Mouse (Mus musculus) testis, adult 2 months (tissue): ENCODE data around the gene Xkr7.

Experiments
- CTCF ChIP-seq: fragments of 200-500 bp; IDR thresholded peaks from 2 replicates; pipeline ENCODE4 v1.5.1; 2012; ENCODE audit warnings: low read depth, mild to moderate bottlenecking, inconsistent platforms, low read length, moderate library complexity; ENCODE audit not compliant: control insufficient read depth, insufficient read depth, insufficient replicate concordance
- POLR2A ChIP-seq: fragments of 200-500 bp; IDR thresholded peaks from 2 replicates; pipeline ENCODE4 v1.6.1; 2012; ENCODE audit warnings: low read depth, mild to moderate bottlenecking, inconsistent platforms, low read length, moderate library complexity; ENCODE audit not compliant: control insufficient read depth

DNA sequence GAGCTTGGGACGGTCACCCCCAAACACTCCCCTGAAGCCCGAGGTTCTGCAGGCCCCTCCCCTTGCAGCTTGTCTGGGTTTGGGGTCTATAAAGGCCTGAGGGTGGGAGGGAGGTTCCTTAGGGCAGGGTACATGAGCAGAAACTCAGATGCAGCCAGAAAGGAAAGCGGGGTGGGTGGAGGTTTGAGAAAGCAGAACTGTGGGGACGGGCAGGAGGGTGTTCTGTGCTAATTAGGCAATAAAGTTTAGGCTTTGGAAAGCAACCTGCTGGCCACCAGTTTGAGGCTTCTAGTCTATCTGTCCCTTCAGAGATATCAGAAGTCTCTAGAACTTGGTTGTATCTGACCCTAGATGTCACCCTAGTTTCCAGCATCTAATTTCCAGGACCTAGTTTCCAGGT lies 26.7 kb downstream of the Xkr7 start:
- TF ChIP-seq POLR2A (no peak), CTCF (no peak)
